Mouse (Mus musculus): ENCODE data around the gene Myoc.

GRCm38 (mm10) chr1:162664826-162665475 is 26.0 kb downstream of the Myoc start:
- TF ChIP-seq CTCF (IDR thresholded peaks at IDR 0.05; ENCODE audit: low read depth) (peak; percentile 94), EP300 (optimal IDR thresholded peaks at IDR 0.05) (no peak)

Measured in stomach, postnatal 0 days (tissue).